Mouse (Mus musculus) olfactory bulb, adult 2 months (tissue): ENCODE measurements around the gene Adar.

Experiments used
- CTCF ChIP-seq: fragments of 200-500 bp; IDR thresholded peaks from 2 replicates; pipeline ENCODE4 v1.5.1; 2012; ENCODE audit warnings: low read depth, mild to moderate bottlenecking, low read length, moderate library complexity; ENCODE audit not compliant: insufficient read depth
- POLR2A ChIP-seq: fragments of 200-500 bp; IDR thresholded peaks from 2 replicates; pipeline ENCODE4 v1.6.1; 2012; ENCODE audit warnings: mild to moderate bottlenecking, low read depth, low read length, moderate library complexity; ENCODE audit not compliant: insufficient read depth

DNA sequence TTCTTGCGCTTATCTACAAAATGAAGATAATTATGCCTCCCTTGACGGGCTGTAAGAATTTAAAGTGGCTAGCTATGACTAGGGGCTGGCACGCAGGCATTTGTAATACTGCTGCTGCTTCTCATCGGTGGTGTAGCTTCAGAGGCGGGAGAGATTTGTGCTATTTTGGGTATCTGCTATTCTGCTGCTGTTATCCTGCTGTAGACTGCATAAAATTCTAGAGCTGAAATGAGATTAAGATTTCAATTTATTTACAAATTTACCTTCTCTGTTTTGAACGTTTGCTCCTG, 1.1 kb downstream of the Adar start:
- TF ChIP-seq CTCF (no peak), POLR2A (no peak)
